Mouse (Mus musculus) ovary, adult 18-20 months (tissue): ENCODE data around the gene Tcte3.
A peak's percentile ranks its signal among the peaks of the same experiment; 100 is the strongest.
"Not testable (repeated sequence)": the region's sequence is repeated elsewhere in the genome, so short reads cannot be mapped to it uniquely, and the experiment has no call there.

Source experiments
- DNase-seq: peaks from one replicate; pipeline ENCODE4 v3.0.0; 2022; ENCODE audit warnings: low spot score, mixed read lengths

Gene Tcte3

GRCm38 (mm10) chr17:15041175-15041729, at the start of gene Tcte3, which contains the start of the genes Ermard and Gm3448:
Tcte3 (minus strand) TSS chr17:15041488.
Ermard (plus strand) TSS chr17:15041208.
Gm3448 (minus strand) TSS chr17:15041537.
- DNase-seq = not testable (repeated sequence)

- DNase-seq = no peak
These were observed 47.3 kb upstream of the Tcte3 start for GRCm38 (mm10) chr17:15088591-15089001.

GRCm38 (mm10) chr17:15088166-15088565, 46.9 kb upstream of the Tcte3 start:
- DNase-seq = no peak

- no peak for DNase-seq
These were observed 43.7 kb upstream of the Tcte3 start for GRCm38 (mm10) chr17:15085006-15085405.

GRCm38 (mm10) chr17:15084226-15084848, 43.0 kb upstream of the Tcte3 start:
- DNase-seq = no peak

GRCm38 (mm10) chr17:15077536-15077935, 36.2 kb upstream of the Tcte3 start:
- DNase-seq = peak; percentile 53

- DNase-seq = no peak
These were observed 33.7 kb upstream of the Tcte3 start for GRCm38 (mm10) chr17:15075033-15075432.

GRCm38 (mm10) chr17:15072211-15072610, 30.9 kb upstream of the Tcte3 start:
- no peak for DNase-seq

GRCm38 (mm10) chr17:15069124-15069523, 27.8 kb upstream of the Tcte3 start:
- DNase-seq = no peak

GRCm38 (mm10) chr17:15068040-15068792, 26.9 kb upstream of the Tcte3 start:
- no peak for DNase-seq

GRCm38 (mm10) chr17:15066911-15067310, 25.6 kb upstream of the Tcte3 start:
- no peak for DNase-seq

- no peak for DNase-seq
These were observed 24.8 kb upstream of the Tcte3 start for GRCm38 (mm10) chr17:15066066-15066465.

GRCm38 (mm10) chr17:15065391-15066024, 24.2 kb upstream of the Tcte3 start:
- DNase-seq = peak; percentile 24

- no peak for DNase-seq
These were observed 19.1 kb upstream of the Tcte3 start for GRCm38 (mm10) chr17:15060356-15060755.

GRCm38 (mm10) chr17:15059646-15060045, 18.4 kb upstream of the Tcte3 start:
- no peak for DNase-seq

GRCm38 (mm10) chr17:15058161-15058591, 16.9 kb upstream of the Tcte3 start:
- no peak for DNase-seq

GRCm38 (mm10) chr17:15055925-15056324, 14.6 kb upstream of the Tcte3 start:
- no peak for DNase-seq

GRCm38 (mm10) chr17:15053829-15054200, 12.5 kb upstream of the Tcte3 start:
- not testable (repeated sequence) for DNase-seq

GRCm38 (mm10) chr17:15053183-15053828, 12.0 kb upstream of the Tcte3 start:
- DNase-seq = not testable (repeated sequence)

- not testable (repeated sequence) for DNase-seq
These were observed 11.5 kb upstream of the Tcte3 start for GRCm38 (mm10) chr17:15052766-15053165.

- DNase-seq = not testable (repeated sequence)
These were observed 9.1 kb upstream of the Tcte3 start for GRCm38 (mm10) chr17:15050338-15050737.

GRCm38 (mm10) chr17:15040455-15040854, 833 bp downstream of the Tcte3 start:
- not testable (repeated sequence) for DNase-seq
